Mouse (Mus musculus) lung, embryonic 15.5 days (tissue): ENCODE measurements around the gene 1700029J07Rik. TPM values are rescaled to one million over a fixed set of nuclear protein-coding genes. Genes with fewer than 3 reads are reported as not detected.

Source experiments
- ATAC-seq: fragments of 200-750 bp; cut with Nextera tagmentation; 2 replicates; pipeline ENCODE4 v1.8.0; 2017; ENCODE audit warnings: moderate number of reproducible peaks, borderline replicate concordance; ENCODE audit not compliant: low FRiP score, low TSS enrichment; ENCODE audit errors: extremely low read depth
- H3K27ac ChIP-seq: fragments of 300-500 bp; sonication (generic); 2 replicates; pipeline ENCODE4 v1.5.1; 2015; ENCODE audit warnings: moderate library complexity, mild to moderate bottlenecking, inconsistent platforms
- H3K27me3 ChIP-seq: fragments of 300-500 bp; sonication (generic); 2 replicates; pipeline ENCODE4 v1.6.1; 2015; ENCODE audit warnings: inconsistent platforms
- H3K36me3 ChIP-seq: fragments of 300-500 bp; sonication (generic); 2 replicates; pipeline ENCODE4 v1.6.1; 2015; ENCODE audit warnings: inconsistent platforms
- H3K4me1 ChIP-seq: fragments of 300-500 bp; sonication (generic); 2 replicates; pipeline ENCODE4 v1.6.1; 2015; ENCODE audit warnings: inconsistent platforms
- H3K4me2 ChIP-seq: fragments of 300-500 bp; sonication (generic); 2 replicates; pipeline ENCODE4 v1.6.1; 2015; ENCODE audit warnings: inconsistent platforms, mild to moderate bottlenecking, moderate library complexity
- H3K4me3 ChIP-seq: fragments of 300-500 bp; sonication (generic); 2 replicates; pipeline ENCODE4 v1.5.1; 2015; ENCODE audit warnings: mild to moderate bottlenecking, inconsistent platforms
- H3K9ac ChIP-seq: fragments of 300-500 bp; sonication (generic); 2 replicates; pipeline ENCODE4 v1.6.1; 2015; ENCODE audit warnings: inconsistent platforms
- H3K9me3 ChIP-seq: fragments of 300-500 bp; sonication (generic); 2 replicates; pipeline ENCODE4 v1.6.1; 2016; ENCODE audit warnings: inconsistent platforms
- WGBS: fragments of 180-500 bp; shearing (Covaris S2); methylation state at CpG from one replicate; pipeline ENCODE4 v1.1.7; 2015; 5-methylcytosine and 5-hydroxymethylcytosine counted together
- polyA plus RNA-seq: library from polyadenylated mRNA; unstranded; fragments of >200 nt; fragmentation: Nextera tagmentation; extraction: Ambion mirVana; gene quantifications from 2 replicates; pipeline ENCODE4 v1.2.1, GENCODE M21; 2015

Gene 1700029J07Rik
- polyA plus RNA-seq, 1 experiment from 2014 or later = 4.3 TPM

- no peak overlapping the region for H3K9ac ChIP-seq
- H3K4me2 ChIP-seq = peak overlapping the region; percentile 78
- peaks cover 5% of the 10 kb centered on the region; the same call in 1 of the 2 replicates for H3K4me1 ChIP-seq
- 76% methylated on average over 2 of the region's 2 CpGs for WGBS
- no peaks in the 10 kb centered on the region for H3K9me3 ChIP-seq
- no peaks in the 10 kb centered on the region for H3K27me3 ChIP-seq
- H3K4me3 ChIP-seq = peak overlapping the region; percentile 54; the same call in 1 of the 2 replicates
- no peak overlapping the region for H3K27ac ChIP-seq
- peaks cover 28% of the 10 kb centered on the region for H3K36me3 ChIP-seq
- ATAC-seq = no peak
Measured at GRCm38 (mm10) chr8:45998228-45998627, 23.2 kb upstream of the 1700029J07Rik start.

- peaks cover 5% of the 10 kb centered on the region; the same call in 1 of the 2 replicates for H3K4me1 ChIP-seq
- WGBS = 77% methylated on average over 3 of the region's 3 CpGs
Measured at GRCm38 (mm10) chr8:45995576-45995975, 20.5 kb upstream of the 1700029J07Rik start.

GRCm38 (mm10) chr8:45994111-45994510, 19.1 kb upstream of the 1700029J07Rik start:
- peaks cover 47% of the 10 kb centered on the region for H3K36me3 ChIP-seq
- H3K27me3 ChIP-seq = no peaks in the 10 kb centered on the region
- no peaks in the 10 kb centered on the region for H3K9me3 ChIP-seq
- no peak overlapping the region for H3K4me2 ChIP-seq
- no peak overlapping the region for H3K4me3 ChIP-seq
- no peak for ATAC-seq
- no peak overlapping the region for H3K9ac ChIP-seq
- 92% methylated on average over 2 of the region's 2 CpGs for WGBS
- H3K27ac ChIP-seq = no peak overlapping the region
- H3K4me1 ChIP-seq = peaks cover 2% of the 10 kb centered on the region; the same call in 1 of the 2 replicates

More at GRCm38 (mm10) chr8:45995576-45995975, 20.5 kb upstream of the 1700029J07Rik start:
- H3K9ac ChIP-seq = no peak overlapping the region
- H3K9me3 ChIP-seq = no peaks in the 10 kb centered on the region
- no peaks in the 10 kb centered on the region for H3K27me3 ChIP-seq
- no peak overlapping the region for H3K4me2 ChIP-seq
- H3K36me3 ChIP-seq = peaks cover 41% of the 10 kb centered on the region
- H3K27ac ChIP-seq = no peak overlapping the region
- no peak for ATAC-seq
- H3K4me3 ChIP-seq = no peak overlapping the region

- Histone ChIP-seq H3K36me3 (peaks cover 39% of the 10 kb centered on the region), H3K9me3 (no peaks in the 10 kb centered on the region), H3K4me2 (no peak overlapping the region), H3K27ac (no peak overlapping the region), H3K4me3 (no peak overlapping the region), H3K9ac (no peak overlapping the region), H3K4me1 (peaks cover 5% of the 10 kb centered on the region; the same call in 1 of the 2 replicates), H3K27me3 (no peaks in the 10 kb centered on the region)
- ATAC-seq = no peak
- 84% methylated on average over 4 of the region's 4 CpGs for WGBS
Measured at GRCm38 (mm10) chr8:45990631-45991310, 15.7 kb upstream of the 1700029J07Rik start.

- Histone ChIP-seq H3K9ac (no peak overlapping the region), H3K36me3 (peaks cover 41% of the 10 kb centered on the region), H3K4me3 (no peak overlapping the region), H3K27ac (no peak overlapping the region), H3K4me2 (no peak overlapping the region), H3K27me3 (no peaks in the 10 kb centered on the region), H3K4me1 (peaks cover 5% of the 10 kb centered on the region; the same call in 1 of the 2 replicates), H3K9me3 (no peaks in the 10 kb centered on the region)
- WGBS = 68% methylated on average over 2 of the region's 2 CpGs
- ATAC-seq = no peak
Measured at GRCm38 (mm10) chr8:45988189-45988588, 13.1 kb upstream of the 1700029J07Rik start.

- Histone ChIP-seq H3K4me3 (no peak overlapping the region), H3K9ac (no peak overlapping the region), H3K4me1 (peaks cover 5% of the 10 kb centered on the region; the same call in 1 of the 2 replicates), H3K4me2 (no peak overlapping the region), H3K27ac (no peak overlapping the region), H3K36me3 (peaks cover 52% of the 10 kb centered on the region), H3K27me3 (no peaks in the 10 kb centered on the region), H3K9me3 (no peaks in the 10 kb centered on the region)
- no peak for ATAC-seq
- 50% methylated on average over 3 of the region's 3 CpGs for WGBS
Measured at GRCm38 (mm10) chr8:45986665-45987064, 11.6 kb upstream of the 1700029J07Rik start.

GRCm38 (mm10) chr8:45975837-45976468, 901 bp upstream of the 1700029J07Rik start:
- WGBS = 47% methylated on average over 11 of the region's 11 CpGs
- Histone ChIP-seq H3K9me3 (no peaks in the 10 kb centered on the region), H3K4me3 (peak overlapping the region; percentile 63), H3K36me3 (peaks cover 14% of the 10 kb centered on the region), H3K4me1 (peaks cover 11% of the 10 kb centered on the region; the same call in 1 of the 2 replicates), H3K27me3 (no peaks in the 10 kb centered on the region), H3K9ac (peak overlapping the region; percentile 45), H3K4me2 (peak overlapping the region; percentile 72), H3K27ac (peak overlapping the region; percentile 37; the same call in 1 of the 2 replicates)
- no peak for ATAC-seq

GRCm38 (mm10) chr8:45973988-45974505, 1.0 kb downstream of the 1700029J07Rik start:
- Histone ChIP-seq H3K27ac (no peak overlapping the region; the same call in 1 of the 2 replicates), H3K4me1 (peaks cover 11% of the 10 kb centered on the region; the same call in 1 of the 2 replicates), H3K4me3 (no peak overlapping the region), H3K9ac (no peak overlapping the region), H3K27me3 (no peaks in the 10 kb centered on the region), H3K9me3 (no peaks in the 10 kb centered on the region), H3K4me2 (peak overlapping the region; percentile 72), H3K36me3 (peaks cover 6% of the 10 kb centered on the region)
- 74% methylated on average over 8 of the region's 8 CpGs for WGBS
- no peak for ATAC-seq

GRCm38 (mm10) chr8:45970894-45971293, 4.2 kb downstream of the 1700029J07Rik start:
- no peak overlapping the region for H3K9ac ChIP-seq
- H3K36me3 ChIP-seq = no peaks in the 10 kb centered on the region
- WGBS = 96% methylated on average over 12 of the region's 12 CpGs
- no peaks in the 10 kb centered on the region for H3K9me3 ChIP-seq
- H3K4me3 ChIP-seq = no peak overlapping the region
- H3K4me2 ChIP-seq = no peak overlapping the region
- ATAC-seq = no peak
- H3K4me1 ChIP-seq = peaks cover 6% of the 10 kb centered on the region; the same call in 1 of the 2 replicates
- H3K27me3 ChIP-seq = no peaks in the 10 kb centered on the region
- H3K27ac ChIP-seq = no peak overlapping the region

- H3K27ac ChIP-seq = no peak overlapping the region
- WGBS = 67% methylated on average over 2 of the region's 2 CpGs
- H3K9ac ChIP-seq = no peak overlapping the region
- no peak for ATAC-seq
- no peak overlapping the region for H3K4me2 ChIP-seq
- no peaks in the 10 kb centered on the region for H3K36me3 ChIP-seq
- H3K9me3 ChIP-seq = no peaks in the 10 kb centered on the region
- no peak overlapping the region for H3K4me3 ChIP-seq
- H3K4me1 ChIP-seq = no peaks in the 10 kb centered on the region
- H3K27me3 ChIP-seq = no peaks in the 10 kb centered on the region
Measured at GRCm38 (mm10) chr8:45950622-45951021, 24.4 kb downstream of the 1700029J07Rik start.

GRCm38 (mm10) chr8:45946283-45946682, 28.8 kb downstream of the 1700029J07Rik start:
- H3K36me3 ChIP-seq = no peaks in the 10 kb centered on the region
- no peak overlapping the region for H3K4me3 ChIP-seq
- H3K9ac ChIP-seq = no peak overlapping the region
- no peak for ATAC-seq
- H3K4me2 ChIP-seq = no peak overlapping the region
- 92% methylated on average over 4 of the region's 4 CpGs for WGBS
- H3K27ac ChIP-seq = no peak overlapping the region
- H3K4me1 ChIP-seq = no peaks in the 10 kb centered on the region
- no peaks in the 10 kb centered on the region for H3K9me3 ChIP-seq
- H3K27me3 ChIP-seq = no peaks in the 10 kb centered on the region

GRCm38 (mm10) chr8:45936986-45937385, 38.1 kb downstream of the 1700029J07Rik start:
- no peaks in the 10 kb centered on the region for H3K36me3 ChIP-seq
- H3K27ac ChIP-seq = no peak overlapping the region
- H3K4me3 ChIP-seq = no peak overlapping the region
- no peak overlapping the region for H3K9ac ChIP-seq
- H3K4me2 ChIP-seq = no peak overlapping the region
- peaks cover 4% of the 10 kb centered on the region for H3K4me1 ChIP-seq
- H3K27me3 ChIP-seq = 0 out of 2 replicates have a peak, but pooled peaks cover 6% of the 10 kb centered on the region
- H3K9me3 ChIP-seq = no peaks in the 10 kb centered on the region
- 76% methylated on average over 9 of the region's 9 CpGs for WGBS
- ATAC-seq = no peak
